Mouse (Mus musculus) embryonic stem cell, embryonic (primary cell): ENCODE results near the gene Igsf3.

Experiments
- CTCF ChIA-PET, 4 experiments: fragments of 300-600 bp in 2 of 4; fragments of 350-600 bp in 2 of 4; sonication (Branson Sonifier 250); formaldehyde crosslinking; loops; one replicate each; lab custom pipeline; 2022; ENCODE audit warnings: inconsistent platforms in 2 of 4; lab: Charles Lee
- POLR2A ChIA-PET, 4 experiments: fragments of 300-600 bp in 2 of 4; fragments of 350-600 bp in 2 of 4; sonication (Branson Sonifier 250); formaldehyde crosslinking; loops; one replicate each; lab custom pipeline; 2022; ENCODE audit warnings: antibody characterized with exemption in 4 of 4, inconsistent platforms in 1 of 4; lab: Charles Lee

Gene Igsf3

DNA sequence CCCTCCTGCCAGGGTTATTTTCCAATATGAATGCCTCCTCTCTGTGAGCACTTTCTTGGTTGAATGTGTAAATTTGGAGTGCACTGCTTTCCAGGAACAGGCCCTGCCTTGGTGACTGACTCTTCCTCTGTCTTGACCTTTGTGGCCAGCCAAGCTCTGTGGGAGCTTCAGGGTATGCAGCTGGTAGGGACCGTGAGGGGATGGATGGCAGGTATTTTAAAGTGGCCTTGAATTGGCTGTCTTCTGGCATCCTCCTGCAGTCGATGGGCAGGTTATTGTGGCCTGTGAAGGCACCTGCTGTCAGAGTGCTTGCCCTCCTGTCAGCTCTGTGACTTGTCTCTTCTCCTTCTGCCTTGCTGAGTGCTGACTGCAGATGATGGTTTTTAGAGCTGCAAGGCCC, 33.3 kb downstream of the Igsf3 start:
- ChIA-PET POLR2A (interaction anchor here in 2 of 4 experiments (0.7 to 6.3 kb wide), 10 partner anchors 9 to 45 kb away, joined by 3 to 37 read pairs (median 4); partner anchors contain the start of gene Igsf3 (in 1 of the 2)), CTCF (interaction anchor here in 3 of 4 experiments (0.6 to 1.9 kb wide), 3 partner anchors 33 to 92 kb away, joined by 4 to 7 read pairs (median 6); partner anchors contain the start of gene Igsf3 (in 1 of the 3))

DNA sequence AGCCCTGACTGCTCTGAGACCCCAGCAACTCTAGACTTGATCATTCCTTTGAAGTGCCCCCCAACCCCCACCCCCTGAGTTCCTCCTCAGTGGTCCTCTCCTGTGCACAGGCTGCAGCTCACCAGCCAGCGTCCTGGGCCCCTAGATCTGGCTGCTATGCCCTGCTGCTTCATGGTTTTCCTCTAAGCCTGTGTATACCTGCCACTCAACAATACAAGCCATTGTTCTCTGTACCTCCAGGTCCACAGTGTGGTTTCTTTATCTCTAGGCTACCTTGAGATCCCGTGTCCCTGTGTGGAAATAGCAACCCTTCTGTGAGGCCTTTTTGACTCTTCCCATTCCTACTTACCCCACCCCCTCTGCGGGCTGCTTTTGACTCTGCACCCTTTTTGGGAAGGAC, 33.9 kb downstream of the Igsf3 start:
- CTCF ChIA-PET: interaction anchor here in 3 of 4 experiments (0.6 to 1.5 kb wide), 3 partner anchors 34 to 106 kb away, joined by 4 to 7 read pairs (median 6); partner anchors contain the start of gene Igsf3 (in 1 of the 3)

DNA sequence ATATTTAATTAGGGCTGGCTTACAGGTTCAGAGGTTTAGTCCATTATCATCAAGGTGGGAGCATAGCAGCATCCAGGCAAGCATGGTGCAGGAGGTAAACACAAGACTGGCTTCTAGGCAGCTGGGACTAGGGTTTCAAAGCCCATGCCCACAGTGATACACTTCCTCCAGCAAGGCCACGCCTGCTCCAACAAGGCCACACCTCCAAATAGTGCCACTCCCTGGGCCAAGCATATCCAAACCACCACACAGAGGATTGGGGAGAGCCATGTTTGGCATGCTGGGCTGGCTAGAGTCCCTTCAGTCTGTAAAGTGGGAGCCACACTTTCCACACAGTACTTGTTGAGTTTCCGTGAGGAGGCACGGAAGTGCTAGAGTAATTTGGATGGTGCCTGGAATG, 34.7 kb downstream of the Igsf3 start:
- ChIA-PET CTCF (interaction anchor here (1.0 to 2.3 kb wide), 7 partner anchors 13 to 108 kb away, joined by 3 to 12 read pairs (median 5); no protein-coding TSS in a partner anchor), POLR2A (interaction anchor here in 3 of 4 experiments (0.8 to 6.3 kb wide), 27 partner anchors 8 to 96 kb away, joined by 3 to 37 read pairs (median 5); partner anchors contain the start of gene Igsf3 (in 2 of the 3))

More for the DNA sequence above, 33.9 kb downstream of the Igsf3 start:
- POLR2A ChIA-PET: interaction anchor here in 2 of 4 experiments (1.2 to 6.3 kb wide), 8 partner anchors 11 to 40 kb away, joined by 3 to 37 read pairs (median 6); partner anchors contain the start of gene Igsf3 (in 1 of the 2)

DNA sequence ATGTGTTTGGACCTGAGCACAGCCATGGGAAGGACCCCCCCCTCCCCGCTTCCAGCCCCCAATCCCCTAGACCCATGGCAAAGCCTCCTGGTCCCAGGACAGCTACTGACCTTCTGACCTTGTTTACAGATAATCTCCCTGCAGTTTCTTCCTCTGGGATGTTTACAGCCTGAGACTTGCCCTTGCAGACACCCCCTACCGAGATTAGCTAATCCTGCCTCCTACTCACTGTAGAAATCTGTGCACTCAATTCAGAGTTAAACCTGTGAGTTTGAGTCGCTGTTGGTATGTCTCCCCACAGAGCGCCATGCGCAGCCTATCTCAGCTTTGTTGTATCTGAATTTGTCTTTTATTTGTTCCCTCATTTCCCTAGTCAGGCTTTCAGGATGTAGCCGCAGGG, 35.2 kb downstream of the Igsf3 start:
- ChIA-PET POLR2A (interaction anchor here in 3 of 4 experiments (0.6 to 6.3 kb wide), 41 partner anchors 9 to 813 kb away, joined by 3 to 37 read pairs (median 4); partner anchors contain the start of gene Igsf3 (in 2 of the 3)), CTCF (interaction anchor here (0.7 to 2.3 kb wide), 10 partner anchors 14 to 371 kb away, joined by 3 to 12 read pairs (median 4); no protein-coding TSS in a partner anchor)

DNA sequence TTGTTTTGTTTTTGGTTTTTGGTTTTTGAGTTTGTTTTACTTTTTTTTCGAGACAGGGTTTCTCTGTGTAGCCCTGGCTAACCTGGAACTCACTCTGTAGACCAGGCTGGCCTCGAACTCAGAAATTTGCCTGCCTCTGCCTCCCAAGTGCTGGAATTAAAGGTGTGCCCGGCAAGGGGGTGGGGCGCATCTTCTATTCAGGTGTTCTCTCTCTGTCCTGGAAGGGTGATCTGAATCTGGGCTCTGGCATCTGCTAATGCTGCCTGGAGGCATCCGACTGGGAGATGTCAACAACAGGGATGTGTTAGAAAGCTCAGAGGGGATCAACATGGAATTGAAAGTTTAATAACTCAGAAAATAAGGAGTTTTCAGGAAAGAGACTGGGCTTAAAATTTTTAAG, 36.1 kb downstream of the Igsf3 start:
- ChIA-PET CTCF (interaction anchor here (0.6 to 2.3 kb wide), 8 partner anchors 23 to 387 kb away, joined by 3 to 12 read pairs (median 4); partner anchors contain the start of gene Igsf3 (in 1 of the 4)), POLR2A (interaction anchor here in 3 of 4 experiments (0.6 to 6.3 kb wide), 37 partner anchors 8 to 418 kb away, joined by 3 to 37 read pairs (median 5); partner anchors contain the start of gene Igsf3 (in 2 of the 3))

DNA sequence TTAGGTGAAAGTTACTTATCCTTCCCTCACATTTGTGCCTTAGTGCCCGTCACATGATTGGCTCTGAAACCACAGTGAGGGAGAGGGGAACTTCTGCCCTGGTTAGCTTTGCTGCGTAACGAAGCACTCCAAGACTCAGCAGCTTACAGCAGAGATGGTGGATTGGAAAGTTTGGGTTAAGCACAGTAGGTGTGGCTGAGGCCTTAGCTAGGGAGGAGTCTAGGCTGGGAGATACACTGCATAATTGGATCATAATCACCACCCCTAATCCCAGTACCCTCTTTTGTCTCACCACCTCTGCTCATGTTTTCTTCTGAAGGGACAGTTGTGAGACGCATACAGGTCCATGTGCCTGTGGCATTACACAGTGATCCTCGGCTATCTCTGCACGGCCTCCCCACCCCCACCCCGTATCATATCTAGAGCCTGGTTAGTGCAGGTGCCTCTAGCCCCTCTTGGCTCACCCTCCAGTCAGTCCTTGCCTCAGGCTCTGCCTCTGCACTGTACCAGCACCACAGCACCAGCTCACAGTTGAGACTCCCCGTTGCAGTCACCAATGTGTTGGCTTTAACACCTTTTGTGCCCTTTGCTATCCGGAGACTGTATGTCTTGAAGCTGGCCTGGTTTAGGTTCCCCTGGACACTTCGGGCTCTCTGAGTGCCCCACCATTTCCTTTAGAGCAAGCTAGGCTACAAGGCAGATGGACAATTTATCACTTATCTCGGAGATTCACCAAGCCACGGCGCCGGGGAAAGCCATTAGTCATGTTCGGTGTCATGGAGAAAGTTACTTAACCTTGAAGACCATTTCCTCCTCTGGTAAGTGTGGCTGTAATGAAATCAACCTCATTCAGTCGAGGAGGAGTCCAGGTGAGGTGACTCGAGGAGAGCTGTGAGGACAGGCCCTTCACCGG, 42.1 kb downstream of the Igsf3 start:
- CTCF ChIA-PET: interaction anchor here in 2 of 4 experiments (0.5 to 1.0 kb wide), 2 partner anchors 46 to 151 kb away, joined by 3 read pairs; no protein-coding TSS in a partner anchor
- POLR2A ChIA-PET: interaction anchor here in 3 of 4 experiments (0.6 to 1.4 kb wide), 4 partner anchors 10 to 42 kb away, joined by 3 to 7 read pairs (median 4); partner anchors contain the start of gene Igsf3 (in 1 of the 3)

DNA sequence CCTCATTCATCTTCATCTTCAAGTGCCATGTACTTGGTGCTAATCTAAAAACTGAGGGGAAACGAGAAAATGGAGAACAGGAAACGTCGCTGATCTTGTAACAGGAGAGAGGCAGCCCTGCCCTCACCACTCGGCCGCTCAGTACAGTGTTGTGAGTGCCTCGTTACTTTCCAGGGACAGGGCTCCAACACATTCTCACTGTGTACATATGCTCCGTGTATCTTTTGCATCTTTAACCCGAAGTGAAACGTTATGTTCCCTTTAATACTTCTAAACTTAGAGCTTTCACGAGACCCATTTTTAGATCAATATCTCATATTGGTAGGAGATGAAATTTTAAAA, 42.7 kb downstream of the Igsf3 start:
- ChIA-PET CTCF (interaction anchor here in 1 of 4 experiments (1.0 kb wide), 1 partner anchor 47 kb away, joined by 3 read pairs; no protein-coding TSS in a partner anchor), POLR2A (interaction anchor here in 2 of 4 experiments (0.6 to 4.4 kb wide), 3 partner anchors 7 to 35 kb away, joined by 3 to 26 read pairs (median 3); no protein-coding TSS in a partner anchor)

DNA sequence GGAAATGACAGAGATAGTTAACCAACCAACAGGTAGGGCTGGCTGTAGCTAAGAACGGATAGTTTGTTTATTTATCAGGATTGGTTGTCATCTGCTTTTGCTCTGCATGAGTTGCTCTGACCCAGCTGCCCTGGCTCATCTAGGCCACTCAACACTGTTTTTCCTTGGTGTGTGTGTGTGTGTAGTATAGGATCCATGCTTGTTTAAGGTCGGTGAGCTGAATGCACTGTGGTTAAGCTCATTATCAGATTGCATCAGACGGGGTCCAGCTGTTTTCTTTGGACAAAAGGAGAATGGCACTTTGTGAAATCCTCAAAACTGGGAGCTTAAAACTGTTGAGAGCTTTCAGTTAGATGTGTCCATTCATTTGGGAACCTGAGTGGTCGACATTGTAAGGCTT, 46.3 kb downstream of the Igsf3 start:
- ChIA-PET CTCF (interaction anchor here in 3 of 4 experiments (0.5 to 1.4 kb wide), 4 partner anchors 105 to 506 kb away, joined by 3 to 4 read pairs (median 3); no protein-coding TSS in a partner anchor), POLR2A (interaction anchor here in 2 of 4 experiments (0.8 to 4.4 kb wide), 10 partner anchors 11 to 271 kb away, joined by 3 to 32 read pairs (median 4); partner anchors contain the start of gene Igsf3 (in 1 of the 2))

DNA sequence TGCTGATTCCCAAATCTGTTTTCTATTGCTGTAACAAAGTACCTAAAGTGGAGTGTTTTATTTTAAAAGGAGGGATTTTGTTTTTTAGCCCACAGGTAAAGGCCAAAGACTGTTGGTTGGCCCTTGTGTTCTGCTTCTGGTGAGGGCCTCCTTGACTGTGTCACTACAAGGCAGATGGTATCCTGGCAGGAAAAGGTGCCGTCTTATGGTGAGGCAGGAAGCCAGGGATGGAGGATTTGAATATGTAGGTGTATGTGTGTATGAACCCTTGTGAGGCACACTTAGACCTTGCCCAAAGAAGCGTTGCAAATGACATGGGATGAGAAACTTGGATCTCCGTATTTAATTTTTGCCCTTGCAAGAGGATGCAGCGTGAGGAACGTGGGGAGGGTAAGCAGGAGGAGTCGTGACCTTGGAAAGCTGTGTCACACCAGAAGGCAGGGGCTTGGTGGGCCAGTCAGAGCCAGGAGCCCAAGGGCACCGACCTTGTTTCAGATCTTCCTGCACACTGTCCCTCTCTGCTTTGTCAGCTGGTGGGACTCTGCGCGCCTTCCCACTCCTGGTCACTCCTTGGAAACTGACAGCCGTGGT, 47.5 kb downstream of the Igsf3 start:
- POLR2A ChIA-PET: interaction anchor here in 2 of 4 experiments (0.8 to 3.5 kb wide), 4 partner anchors 13 to 48 kb away, joined by 3 to 32 read pairs (median 4); partner anchors contain the start of gene Igsf3 (in 1 of the 2)
- CTCF ChIA-PET: interaction anchor here in 1 of 4 experiments (1.4 kb wide), 1 partner anchor 106 kb away, joined by 3 read pairs; no protein-coding TSS in a partner anchor

DNA sequence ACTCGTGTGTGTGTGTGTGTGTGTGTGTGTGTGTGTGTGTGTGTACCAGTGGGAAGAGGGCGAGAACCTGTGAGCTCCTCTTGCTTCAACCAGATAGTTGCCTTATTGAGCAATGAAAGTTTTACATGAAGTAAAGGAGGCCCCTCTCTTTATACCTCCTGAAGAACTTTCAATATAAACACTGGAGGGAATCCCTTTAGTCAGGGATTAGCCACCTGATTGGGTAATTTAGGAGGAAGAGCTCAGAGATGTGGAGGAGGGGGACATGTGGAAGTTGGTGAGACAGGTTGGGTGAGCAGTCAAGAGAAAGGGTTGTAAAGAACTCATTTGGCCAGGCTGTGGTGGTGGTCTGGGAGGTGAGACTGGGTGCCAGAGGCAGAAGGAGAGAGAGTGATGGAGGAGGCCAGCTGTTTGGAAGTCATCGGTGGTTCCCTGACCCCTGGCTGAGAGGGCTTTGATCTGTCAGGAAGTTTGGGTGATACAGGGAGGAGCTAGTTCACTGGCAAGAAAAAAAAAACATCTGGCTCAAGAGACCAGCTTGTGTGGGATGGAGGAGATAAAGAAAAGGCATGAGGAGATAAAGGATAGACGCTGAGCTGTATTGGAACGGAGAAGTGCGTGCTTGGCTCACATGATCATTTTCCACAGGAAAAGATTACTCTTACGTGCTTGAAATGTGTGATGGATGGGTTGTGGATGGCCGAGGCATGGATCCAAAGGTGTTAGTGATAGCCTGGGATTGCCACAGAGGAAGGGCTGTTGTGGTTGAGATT, 53.3 kb downstream of the Igsf3 start:
- CTCF ChIA-PET: interaction anchor here in 2 of 4 experiments (1.0 to 1.5 kb wide), 2 partner anchors 12 to 58 kb away, joined by 3 to 4 read pairs; no protein-coding TSS in a partner anchor
- POLR2A ChIA-PET: interaction anchor here in 2 of 4 experiments (0.6 to 2.3 kb wide), 8 partner anchors 9 to 50 kb away, joined by 3 to 10 read pairs (median 4); no protein-coding TSS in a partner anchor

DNA sequence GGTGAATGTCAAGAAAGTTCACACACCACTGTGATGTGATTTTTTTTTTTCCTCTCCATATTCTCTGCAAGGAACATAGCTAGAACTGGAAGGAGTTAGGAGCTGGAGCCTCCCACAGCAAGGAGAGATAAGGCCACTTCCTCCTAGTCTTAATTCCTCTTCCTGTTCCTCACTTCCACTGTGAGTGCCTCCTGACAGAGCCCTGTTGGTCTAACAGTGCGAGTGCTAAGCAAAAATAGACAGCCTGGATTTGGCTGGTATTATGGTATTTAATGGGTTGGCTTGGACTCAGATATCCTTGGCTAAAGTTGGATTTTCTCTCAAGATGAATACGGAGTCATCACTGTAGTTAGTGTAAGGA, 53.9 kb downstream of the Igsf3 start:
- ChIA-PET CTCF (no interaction called here), POLR2A (interaction anchor here in 3 of 4 experiments (0.7 to 2.3 kb wide), 7 partner anchors 9 to 328 kb away, joined by 3 to 10 read pairs (median 3); no protein-coding TSS in a partner anchor)

DNA sequence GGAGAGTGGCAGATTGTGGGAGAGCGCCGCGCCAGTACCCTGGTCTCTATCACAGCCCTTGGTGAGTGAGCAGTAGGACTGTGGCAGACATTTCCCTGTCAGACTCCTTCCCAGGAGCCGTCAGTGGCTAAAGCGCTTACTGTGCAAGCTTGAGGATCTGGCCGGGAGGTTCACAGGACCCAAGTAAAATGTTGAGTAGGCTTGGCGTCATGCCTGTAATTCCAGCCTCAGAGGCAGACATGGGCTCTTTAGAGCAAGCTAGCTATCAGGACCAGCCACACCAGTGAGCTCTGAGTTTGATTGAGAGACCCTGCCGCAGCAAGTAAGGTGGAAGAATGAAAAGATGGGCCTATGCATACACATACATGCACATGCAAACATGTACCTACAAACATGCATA, 58.8 kb downstream of the Igsf3 start:
- POLR2A ChIA-PET: interaction anchor here in 2 of 4 experiments (1.4 to 4.3 kb wide), 4 partner anchors 14 to 23 kb away, joined by 3 to 17 read pairs (median 5); no protein-coding TSS in a partner anchor
- CTCF ChIA-PET: interaction anchor here in 3 of 4 experiments (0.6 to 1.6 kb wide), 5 partner anchors 22 to 117 kb away, joined by 3 to 5 read pairs (median 4); partner anchors contain the start of gene Igsf3 (in 1 of the 3)

DNA sequence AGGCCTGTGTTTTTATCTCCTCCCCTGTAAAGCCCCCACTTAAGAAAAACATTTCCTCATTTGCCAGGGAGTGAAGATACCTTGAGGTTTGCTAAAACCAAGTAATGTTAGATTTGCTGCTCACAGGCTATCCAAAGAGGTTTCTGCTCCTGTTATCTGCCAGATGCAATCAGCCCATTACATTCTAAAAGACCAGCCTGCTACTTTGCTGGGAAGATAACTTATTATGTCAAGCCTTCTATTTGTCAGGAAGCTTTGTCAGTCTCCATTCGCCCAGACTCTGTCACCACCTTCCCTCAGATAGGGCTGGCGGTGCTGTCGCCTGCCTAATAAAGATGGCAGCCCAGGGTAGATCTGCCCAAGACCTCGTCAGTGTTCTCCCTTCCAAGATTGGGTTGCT, 59.6 kb downstream of the Igsf3 start:
- CTCF ChIA-PET: interaction anchor here in 3 of 4 experiments (0.7 to 1.5 kb wide), 3 partner anchors 64 to 118 kb away, joined by 3 to 6 read pairs (median 3); no protein-coding TSS in a partner anchor
- POLR2A ChIA-PET: interaction anchor here in 2 of 4 experiments (0.6 to 4.3 kb wide), 10 partner anchors 9 to 1685 kb away, joined by 3 to 17 read pairs (median 4); no protein-coding TSS in a partner anchor

DNA sequence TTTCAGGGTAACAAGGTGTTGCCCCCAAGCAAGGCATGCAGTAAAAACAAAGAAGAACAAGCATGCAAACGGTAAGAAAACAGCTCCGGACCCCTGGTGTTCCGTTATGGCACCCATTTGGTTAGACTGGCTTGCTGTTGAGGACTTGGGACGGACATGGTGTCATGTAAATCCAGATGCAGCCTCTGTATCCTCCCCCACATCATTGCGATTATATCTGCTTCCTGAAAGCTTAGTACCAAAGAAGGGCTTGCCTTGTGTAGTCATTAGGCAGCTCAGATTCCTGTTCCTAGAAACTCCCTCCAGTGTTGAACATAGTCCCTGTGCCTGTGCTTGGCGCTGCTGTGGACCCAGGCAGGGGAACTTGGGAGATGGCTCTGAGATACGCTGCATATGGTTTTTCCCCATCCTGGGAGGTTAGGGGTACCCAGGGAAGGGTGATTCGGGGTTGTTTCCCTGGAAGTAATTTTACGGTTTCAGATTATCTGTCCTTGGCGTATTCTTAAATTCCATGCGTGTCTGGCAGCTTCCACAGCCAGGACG, 60.2 kb downstream of the Igsf3 start:
- ChIA-PET POLR2A (interaction anchor here in 2 of 4 experiments (1.1 to 4.3 kb wide), 10 partner anchors 9 to 275 kb away, joined by 3 to 17 read pairs (median 4); no protein-coding TSS in a partner anchor), CTCF (interaction anchor here in 3 of 4 experiments (0.7 to 1.5 kb wide), 4 partner anchors 65 to 142 kb away, joined by 3 to 6 read pairs (median 4); no protein-coding TSS in a partner anchor)

DNA sequence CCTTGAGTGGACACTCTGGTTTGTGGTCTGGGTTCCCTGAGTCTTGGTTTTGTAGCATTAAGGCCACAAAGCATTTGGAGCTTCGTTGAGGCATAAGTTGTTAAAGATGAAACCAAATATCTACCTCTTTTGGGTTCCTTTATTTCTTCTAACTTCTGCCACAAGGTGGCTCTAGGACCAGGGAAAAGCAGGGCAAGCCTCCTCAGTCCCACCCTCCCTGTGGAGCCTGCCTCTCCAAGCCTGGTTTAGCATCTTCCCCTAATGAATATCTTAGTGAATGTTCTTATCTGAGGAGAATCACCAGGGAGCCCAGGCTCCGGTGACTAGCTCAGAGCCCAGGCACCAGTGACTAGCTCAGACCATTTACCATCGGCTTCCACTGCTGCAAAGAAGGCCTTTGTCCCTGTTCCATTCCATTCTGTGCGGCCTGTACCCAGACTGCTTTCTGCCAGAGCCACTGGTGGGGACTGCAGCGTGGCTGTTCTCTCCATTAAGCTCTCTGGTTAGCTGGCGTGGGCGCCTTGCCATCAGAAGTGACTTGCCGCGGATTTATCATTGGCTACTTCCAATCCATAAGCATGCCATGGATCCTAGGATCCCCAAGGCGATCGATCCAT, 66.5 kb downstream of the Igsf3 start:
- CTCF ChIA-PET: interaction anchor here in 2 of 4 experiments (0.6 to 0.9 kb wide), 2 partner anchors 21 to 71 kb away, joined by 3 to 5 read pairs; no protein-coding TSS in a partner anchor
- POLR2A ChIA-PET: interaction anchor here in 2 of 4 experiments (0.7 to 2.4 kb wide), 7 partner anchors 8 to 129 kb away, joined by 3 to 11 read pairs (median 4); no protein-coding TSS in a partner anchor
